Mouse (Mus musculus) liver, embryonic 14.5 days (tissue): ENCODE measurements around the gene Fn3k. TPM values are rescaled to one million over a fixed set of nuclear protein-coding genes. Genes with fewer than 3 reads are reported as not detected.

ENCODE experiments used
- ATAC-seq: fragments of 200-750 bp; cut with Nextera tagmentation; 2 replicates; pipeline ENCODE4 v1.8.0; 2017; ENCODE audit warnings: moderate number of reproducible peaks, mild to moderate bottlenecking, moderate library complexity; ENCODE audit not compliant: insufficient read depth
- DNase-seq, 3 experiments: peaks; one replicate each; pipeline ENCODE4 v3.0.0-alpha.2; 2012 to 2013; ENCODE audit warnings: low read depth in 3 of 3, low spot score in 3 of 3
- H3K27ac ChIP-seq: fragments of 300-500 bp; sonication (generic); 2 replicates; pipeline ENCODE4 v1.5.1; 2014; ENCODE audit warnings: moderate library complexity, mild to moderate bottlenecking, control low read depth, inconsistent platforms
- H3K27me3 ChIP-seq: fragments of 300-500 bp; sonication (generic); 2 replicates; pipeline ENCODE4 v1.6.1; 2014; ENCODE audit warnings: mild to moderate bottlenecking, low read length, moderate library complexity; ENCODE audit not compliant: control insufficient read depth, insufficient read depth
- H3K36me3 ChIP-seq: fragments of 300-500 bp; sonication (generic); replicated peaks from 2 replicates; pipeline ENCODE4 v1.6.1; 2014; ENCODE audit warnings: low read depth; ENCODE audit not compliant: control insufficient read depth, insufficient read depth
- H3K4me1 ChIP-seq, 2 experiments: fragments of 200-500 bp in 1 of 2; fragments of 300-500 bp in 1 of 2; sonication (generic) in 1 of 2; replicated peaks; 2 replicates each; pipeline ENCODE4 v1.6.1; 2012 to 2014; ENCODE audit warnings: antibody characterized with exemption in 1 of 2, inconsistent platforms in 1 of 2, low read length in 1 of 2; ENCODE audit not compliant: control insufficient read depth in 2 of 2, insufficient read depth in 2 of 2
- H3K4me2 ChIP-seq: fragments of 300-500 bp; sonication (generic); 2 replicates; pipeline ENCODE4 v1.6.1; 2014; ENCODE audit warnings: low read depth, mild to moderate bottlenecking, control low read depth, moderate library complexity
- H3K4me3 ChIP-seq, 2 experiments: fragments of 200-500 bp in 1 of 2; fragments of 300-500 bp in 1 of 2; sonication (generic) in 1 of 2; 2 replicates each; pipeline ENCODE4 v1.5.1; 2012 to 2014; ENCODE audit warnings: low read depth in 2 of 2, low read length in 2 of 2, mild to moderate bottlenecking in 2 of 2, control low read depth in 1 of 2, inconsistent platforms in 1 of 2, moderate library complexity in 1 of 2; ENCODE audit not compliant: insufficient read depth in 1 of 2
- H3K9ac ChIP-seq: fragments of 300-500 bp; sonication (generic); replicated peaks from 2 replicates; pipeline ENCODE4 v1.6.1; 2014; ENCODE audit warnings: mild to moderate bottlenecking, control low read depth, moderate library complexity
- H3K9me3 ChIP-seq: fragments of 300-500 bp; sonication (generic); 2 replicates; pipeline ENCODE4 v1.6.1; 2016; ENCODE audit warnings: low read length, mixed read lengths; ENCODE audit not compliant: control insufficient read depth
- CTCF ChIP-seq: IDR thresholded peaks from 2 replicates; pipeline ENCODE4 v1.5.1; 2016; ENCODE audit warnings: antibody characterized with exemption, low read depth, control low read depth
- EP300 ChIP-seq: IDR thresholded peaks from 2 replicates; pipeline ENCODE4 v1.6.1; 2016; ENCODE audit warnings: antibody characterized with exemption, low read depth
- WGBS: fragments of 180-500 bp; shearing (Covaris S2); extraction: QIAGEN DNeasy Blood & Tissue Kit; methylation state at CpG from one replicate; pipeline ENCODE4 v1.1.7; 2014; ENCODE audit not compliant: insufficient replicate concordance; 5-methylcytosine and 5-hydroxymethylcytosine counted together
- microRNA-seq: library from miRNA; unstranded; fragments of <30 nt; microRNA quantifications from one replicate; pipeline ENCODE4, GENCODE M21; 2016
- polyA plus RNA-seq, 2 experiments: library from polyadenylated mRNA; depleted of rRNA in 1 of 2; stranded (reverse) in 1 of 2; unstranded in 1 of 2; fragments of >200 nt; fragmentation: Nextera tagmentation in 1 of 2; extraction: Ambion mirVana in 1 of 2; gene quantifications; 2 replicates each; pipeline versions ENCODE4 v1.2.1 to v1.2.3; 2012 to 2014

The Fn3k gene
- polyA plus RNA-seq, 2 experiments: 39.9 to 51.4 TPM

DNA sequence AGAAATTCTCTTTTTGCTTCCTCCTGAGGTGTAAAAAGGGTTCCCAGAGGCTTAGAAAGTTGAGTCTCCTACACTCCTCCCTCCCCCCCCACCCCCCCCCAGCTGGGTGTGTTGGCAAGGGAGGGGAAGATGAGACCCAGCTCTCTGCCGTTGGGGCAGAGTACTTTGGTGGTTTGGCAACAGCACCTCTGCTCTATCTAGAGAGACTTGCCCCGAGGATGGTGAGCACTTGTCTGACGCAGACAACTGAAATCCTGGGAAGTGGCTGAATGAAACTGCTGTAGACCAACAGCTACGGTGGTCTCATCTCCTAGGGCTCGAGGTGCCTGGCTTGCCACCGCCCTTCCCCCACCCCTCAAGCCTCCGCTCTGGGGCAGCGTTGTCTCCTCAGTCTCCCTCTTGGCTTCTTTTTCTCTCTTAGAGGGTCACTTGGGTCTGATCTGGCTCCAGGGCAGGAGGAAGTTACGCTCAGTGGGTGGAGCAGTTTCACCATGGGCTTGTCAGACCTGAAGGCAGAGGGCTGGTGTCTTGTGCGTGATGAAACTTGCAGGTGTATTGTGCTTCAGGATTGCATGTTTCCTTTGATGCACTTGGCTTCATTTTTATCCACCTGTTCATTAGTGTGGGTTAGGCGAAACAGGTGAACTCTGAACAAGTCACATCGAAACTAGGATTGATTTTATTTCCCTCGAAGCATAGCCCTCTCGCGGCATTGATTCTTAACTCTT lies 44.9 kb downstream of the Fn3k start:
- Histone ChIP-seq H3K4me3 (no peak overlapping the region), H3K4me1 (0 out of 4 replicates have a peak, but pooled peaks cover 0 to 2% of the 10 kb centered on the region in 2 experiments), H3K9me3 (no peaks in the 10 kb centered on the region), H3K4me2 (no peak overlapping the region), H3K27me3 (no peaks in the 10 kb centered on the region), H3K36me3 (peaks cover 8% of the 10 kb centered on the region), H3K27ac (no peak overlapping the region), H3K9ac (no peak overlapping the region)
- TF ChIP-seq CTCF (no peak), EP300 (no peak)
- DNase-seq (no peak), ATAC-seq (no peak)
- 82% methylated on average over 15 of the region's 15 CpGs for WGBS

DNA sequence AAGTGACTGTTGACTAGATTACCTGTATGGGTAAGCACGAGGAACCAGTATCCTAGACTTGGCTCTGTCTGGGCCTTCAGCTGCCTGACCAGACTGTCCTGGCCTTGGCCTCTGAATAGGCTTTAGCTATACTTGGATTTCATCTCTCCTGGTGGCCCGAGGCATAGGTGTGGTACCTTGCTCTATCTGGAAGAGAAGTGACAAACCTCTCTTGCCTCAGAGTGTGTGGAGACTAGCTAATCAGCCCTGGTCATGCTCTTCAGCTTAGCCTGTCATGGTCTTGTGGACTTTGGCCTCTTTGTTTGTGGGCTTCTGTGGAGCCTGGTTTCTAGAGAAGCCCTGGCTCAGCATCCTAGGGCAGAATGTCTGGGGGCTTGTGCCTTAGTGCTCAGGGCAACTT lies 46.4 kb downstream of the Fn3k start:
- Histone ChIP-seq H3K4me2 (no peak overlapping the region), H3K4me1 (0 out of 4 replicates have a peak, but pooled peaks cover 0 to 2% of the 10 kb centered on the region in 2 experiments), H3K27me3 (no peaks in the 10 kb centered on the region), H3K4me3 (no peak overlapping the region), H3K9me3 (no peaks in the 10 kb centered on the region), H3K9ac (no peak overlapping the region), H3K36me3 (peaks cover 11% of the 10 kb centered on the region), H3K27ac (no peak overlapping the region)
- WGBS: 72% methylated on average over 2 of the region's 2 CpGs
- TF ChIP-seq EP300 (no peak), CTCF (no peak)
- 0 out of 2 replicates have a peak, but pooled peaks have one; percentile 21 for ATAC-seq
- DNase-seq: no peak

DNA sequence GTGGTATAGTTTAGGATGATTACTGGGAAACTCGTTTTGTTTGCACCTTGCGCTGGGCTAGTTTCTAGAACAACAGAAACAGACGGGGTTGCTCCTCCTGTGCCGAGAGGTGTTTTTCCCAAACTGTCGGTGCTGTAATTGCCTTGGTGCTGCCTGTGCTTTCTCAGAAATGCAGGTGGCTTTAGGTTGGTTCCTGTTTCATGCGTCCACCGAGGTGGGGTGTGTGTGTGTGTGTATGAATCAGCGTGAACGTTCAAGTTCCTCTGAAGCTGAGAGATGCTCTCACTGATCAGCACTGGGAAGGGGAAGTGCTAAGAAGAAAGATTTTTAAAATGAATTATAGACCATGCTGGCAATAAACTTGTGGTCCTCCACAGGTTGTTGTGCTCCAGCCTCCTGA lies 51.2 kb downstream of the Fn3k start:
- WGBS: 49% methylated on average over 9 of the region's 9 CpGs
- TF ChIP-seq EP300 (no peak), CTCF (no peak)
- H3K4me2 ChIP-seq: no peak overlapping the region
- peaks cover 0 to 3% of the 10 kb centered on the region in 2 experiments; a peak in 1 of 4 replicates for H3K4me1 ChIP-seq
- H3K9ac ChIP-seq: no peak overlapping the region
- H3K27ac ChIP-seq: no peak overlapping the region
- ATAC-seq (no peak), DNase-seq (no peak)
- no peaks in the 10 kb centered on the region for H3K27me3 ChIP-seq
- H3K4me3 ChIP-seq: no peak overlapping the region
- H3K36me3 ChIP-seq: peaks cover 3% of the 10 kb centered on the region; the same call in 1 of the 2 replicates
- no peaks in the 10 kb centered on the region for H3K9me3 ChIP-seq

DNA sequence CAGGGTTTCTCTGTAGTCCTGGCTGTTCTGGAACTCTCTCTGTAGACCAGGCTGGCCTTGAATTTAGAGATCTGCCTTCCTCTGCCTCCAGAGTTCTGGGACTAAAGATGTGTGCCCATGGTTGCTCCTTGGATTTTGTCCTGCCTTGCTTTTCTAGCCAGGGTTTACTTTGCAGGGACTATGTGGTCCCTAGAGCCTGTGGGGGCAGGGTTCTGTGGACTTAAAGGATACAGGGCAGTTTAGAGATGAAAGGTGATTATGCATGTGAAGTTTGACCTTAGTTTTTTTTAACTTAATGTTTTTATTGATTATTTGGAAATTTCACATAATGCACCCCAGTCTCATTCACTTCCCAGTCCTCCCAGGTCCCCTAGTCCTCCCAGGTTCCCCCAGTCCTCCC lies 55.9 kb downstream of the Fn3k start:
- ATAC-seq (no peak), DNase-seq (no peak)
- no peak overlapping the region for H3K9ac ChIP-seq
- no peak overlapping the region for H3K27ac ChIP-seq
- no peak overlapping the region for H3K4me2 ChIP-seq
- H3K9me3 ChIP-seq: no peaks in the 10 kb centered on the region
- TF ChIP-seq EP300: no peak
- no peak for TF ChIP-seq CTCF
- H3K4me3 ChIP-seq: no peak overlapping the region
- peaks cover 0 to 1% of the 10 kb centered on the region in 2 experiments; a peak in 1 of 4 replicates for H3K4me1 ChIP-seq
- no peaks in the 10 kb centered on the region for H3K27me3 ChIP-seq
- no peaks in the 10 kb centered on the region; the same call in 1 of the 2 replicates for H3K36me3 ChIP-seq

Small RNA genes within 50 kb of the gene (microRNA-seq; reads per million reads assigned to microRNA genes)
- not detected for gene Mir7236

Other genes starting within 250 kb of the Fn3k start
- 7.4 and 8.1 TPM in 2 replicates for gene Hexdc, start 230.5 kb upstream of the Fn3k start, polyA plus RNA-seq (2012; rRNA removed)
- gene Hexdc, start 230.5 kb upstream of the Fn3k start, polyA plus RNA-seq (2014; fragmentation: Nextera tagmentation; extraction: Ambion mirVana): 2.3 and 2.7 TPM in 2 replicates
- 4.0 and 5.6 TPM in 2 replicates for gene Ogfod3, start 230.2 kb upstream of the Fn3k start, polyA plus RNA-seq (2012; rRNA removed)
- 13.3 and 15.3 TPM in 2 replicates for gene Ogfod3, start 230.2 kb upstream of the Fn3k start, polyA plus RNA-seq (2014; fragmentation: Nextera tagmentation; extraction: Ambion mirVana)
- 14.8 and 16.1 TPM in 2 replicates for gene Cybc1, start 205.6 kb upstream of the Fn3k start, polyA plus RNA-seq (2012; rRNA removed)
- gene Cybc1, start 205.6 kb upstream of the Fn3k start, polyA plus RNA-seq (2014; fragmentation: Nextera tagmentation; extraction: Ambion mirVana): 19.7 and 20.3 TPM in 2 replicates
- gene Narf, start 197.7 kb upstream of the Fn3k start, polyA plus RNA-seq (2012; rRNA removed): 27.9 and 46.6 TPM in 2 replicates
- 108 and 110 TPM in 2 replicates for gene Narf, start 197.7 kb upstream of the Fn3k start, polyA plus RNA-seq (2014; fragmentation: Nextera tagmentation; extraction: Ambion mirVana)
- 9.9 and 10.0 TPM in 2 replicates for gene Foxk2, start 174.9 kb upstream of the Fn3k start, polyA plus RNA-seq (2012; rRNA removed)
- 3.1 and 4.2 TPM in 2 replicates for gene Foxk2, start 174.9 kb upstream of the Fn3k start, polyA plus RNA-seq (2014; fragmentation: Nextera tagmentation; extraction: Ambion mirVana)
- gene Wdr45b, start 80.5 kb upstream of the Fn3k start, polyA plus RNA-seq (2012; rRNA removed): 13.9 and 15.3 TPM in 2 replicates
- 19.5 and 19.7 TPM in 2 replicates for gene Wdr45b, start 80.5 kb upstream of the Fn3k start, polyA plus RNA-seq (2014; fragmentation: Nextera tagmentation; extraction: Ambion mirVana)
- 0.14 and 0.30 TPM in 2 replicates for gene Rab40b, start 46.7 kb upstream of the Fn3k start, polyA plus RNA-seq (2012; rRNA removed)
- 0.21 and 0.55 TPM in 2 replicates for gene Rab40b, start 46.7 kb upstream of the Fn3k start, polyA plus RNA-seq (2014; fragmentation: Nextera tagmentation; extraction: Ambion mirVana)
- 19.9 and 24.4 TPM in 2 replicates for gene Fn3krp, start 13.5 kb upstream of the Fn3k start, polyA plus RNA-seq (2012; rRNA removed)
- 23.5 and 24.2 TPM in 2 replicates for gene Fn3krp, start 13.5 kb upstream of the Fn3k start, polyA plus RNA-seq (2014; fragmentation: Nextera tagmentation; extraction: Ambion mirVana)
- gene Tbcd, start 17.0 kb downstream of the Fn3k start, polyA plus RNA-seq (2012; rRNA removed): 15.0 and 20.4 TPM in 2 replicates
- gene Tbcd, start 17.0 kb downstream of the Fn3k start, polyA plus RNA-seq (2014; fragmentation: Nextera tagmentation; extraction: Ambion mirVana): 15.6 and 17.2 TPM in 2 replicates
- 0.11 and 0.12 TPM in 2 replicates for gene Zfp750, start 84.4 kb downstream of the Fn3k start, polyA plus RNA-seq (2012; rRNA removed)
- 0.23 and 0.24 TPM in 2 replicates for gene Zfp750, start 84.4 kb downstream of the Fn3k start, polyA plus RNA-seq (2014; fragmentation: Nextera tagmentation; extraction: Ambion mirVana)
- gene B3gntl1, start 238.2 kb downstream of the Fn3k start, polyA plus RNA-seq (2012; rRNA removed): 1.5 and 1.6 TPM in 2 replicates
- gene B3gntl1, start 238.2 kb downstream of the Fn3k start, polyA plus RNA-seq (2014; fragmentation: Nextera tagmentation; extraction: Ambion mirVana): 0.91 and 1.2 TPM in 2 replicates